Mouse (Mus musculus) frontal cortex, adult (tissue): Measurements from ENCODE around the gene Grik1.
A peak's percentile ranks its signal among the peaks of the same experiment; 100 is the strongest.

Experiments
- ATAC-seq: cut with Nextera tagmentation; 2 replicates; pipeline ENCODE4 v1.9.2; 2017; ENCODE audit warnings: mild to moderate bottlenecking, moderate library complexity, mixed read lengths; ENCODE audit not compliant: low TSS enrichment

The Grik1 gene

GRCm38 (mm10) chr16:87957449-87957848 is 332.6 kb downstream of the Grik1 start:
- no peak for ATAC-seq

GRCm38 (mm10) chr16:87956178-87956577 is 333.9 kb downstream of the Grik1 start:
- no peak for ATAC-seq

GRCm38 (mm10) chr16:87954715-87955441 is 335.2 kb downstream of the Grik1 start:
- no peak for ATAC-seq

DNA sequence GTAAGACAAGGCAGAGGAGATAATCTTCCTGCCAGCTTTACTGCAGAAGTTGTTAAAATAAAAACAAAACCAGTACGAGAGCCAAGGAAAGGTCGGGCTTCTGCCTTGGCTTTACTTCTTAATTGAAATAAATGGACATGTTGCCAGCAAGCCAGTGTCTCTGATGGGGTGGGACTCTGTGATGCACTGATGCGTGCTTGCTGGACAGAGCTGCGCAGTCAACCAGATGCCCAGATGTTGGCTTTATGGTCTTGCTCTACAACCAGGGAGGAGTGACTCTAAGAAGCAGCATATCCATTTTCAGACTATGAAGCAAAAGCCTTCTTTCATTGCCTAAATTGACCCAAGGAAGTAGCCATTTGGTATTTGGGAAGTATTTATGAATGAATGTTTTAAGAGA is 336.9 kb downstream of the Grik1 start:
- ATAC-seq = no peak

GRCm38 (mm10) chr16:87949881-87950280 is 340.2 kb downstream of the Grik1 start:
- ATAC-seq = peak; percentile 97

- no peak for ATAC-seq
Measured at GRCm38 (mm10) chr16:87948122-87948521, 341.9 kb downstream of the Grik1 start.

DNA sequence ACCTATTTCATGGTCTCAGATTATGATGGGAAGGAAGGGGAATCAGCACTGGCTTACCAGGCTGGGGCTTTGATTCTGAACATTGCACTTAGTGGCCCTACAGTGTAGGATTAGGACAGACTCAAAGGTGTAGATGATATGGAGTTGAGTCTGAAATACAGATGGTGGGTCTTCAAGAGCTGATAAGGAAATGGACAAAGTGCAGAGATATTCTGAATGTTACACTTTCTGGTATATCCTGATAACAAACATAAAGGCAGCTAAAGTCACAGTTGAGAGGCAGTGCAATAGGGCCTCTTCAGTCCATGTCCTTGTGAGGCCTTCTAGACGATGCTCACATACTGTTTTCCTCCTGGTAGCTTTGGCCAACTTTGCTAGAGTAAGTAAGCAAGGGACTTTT is 345.7 kb downstream of the Grik1 start:
- ATAC-seq = no peak

DNA sequence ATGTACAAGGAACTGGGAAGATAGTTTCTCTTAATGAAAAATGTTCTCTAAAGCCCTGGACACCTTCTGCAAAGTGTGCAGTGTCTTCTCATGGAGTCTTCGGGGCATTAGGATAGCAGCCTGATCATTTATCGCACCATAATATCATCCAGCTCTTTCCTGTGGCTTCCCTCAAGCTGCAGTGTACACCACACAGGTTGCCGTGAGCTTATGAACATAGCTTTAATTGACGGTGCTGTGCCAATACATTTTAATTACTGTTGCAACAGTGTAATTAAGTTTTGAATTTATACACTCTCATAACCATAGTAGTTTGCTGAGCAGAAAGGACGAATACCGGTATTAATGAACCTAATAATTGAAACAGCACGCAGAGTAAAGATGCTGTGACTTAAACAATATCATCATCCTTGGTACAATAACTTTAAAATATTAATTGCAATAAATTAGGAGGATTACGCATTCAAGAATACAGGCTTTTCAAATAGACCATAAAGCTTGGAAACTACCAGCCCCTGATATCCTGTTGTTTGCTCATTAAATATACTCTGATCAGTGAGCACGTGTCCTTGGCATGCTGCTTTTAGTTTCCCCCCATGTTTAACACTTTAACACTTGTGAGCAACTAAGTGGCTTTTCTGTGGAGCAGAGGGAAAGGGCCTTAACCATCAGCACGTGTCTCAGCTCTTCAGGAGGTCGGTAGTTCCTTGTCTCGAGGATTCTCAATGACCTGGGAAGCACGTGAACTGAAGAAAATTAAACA is 347.8 kb downstream of the Grik1 start:
- ATAC-seq = no peak

DNA sequence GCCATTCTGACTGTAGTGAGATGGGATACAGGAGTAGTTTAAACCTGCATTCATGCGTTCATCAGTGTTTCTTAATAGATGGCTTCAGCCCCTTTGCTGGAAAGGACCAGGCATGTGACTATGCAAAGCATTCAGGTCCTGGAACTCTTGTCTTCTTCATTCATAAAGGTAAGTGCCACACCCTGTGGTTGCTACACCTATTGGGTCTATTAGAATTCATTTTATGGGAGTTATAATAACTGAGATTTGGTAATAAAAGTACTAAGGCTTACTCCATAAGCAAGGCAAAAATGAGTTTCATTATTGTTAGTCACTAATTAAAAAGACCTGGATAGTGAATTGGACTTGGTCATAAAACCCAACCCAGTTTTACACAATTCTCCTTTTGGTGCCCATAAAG is 355.4 kb downstream of the Grik1 start:
- no peak for ATAC-seq

DNA sequence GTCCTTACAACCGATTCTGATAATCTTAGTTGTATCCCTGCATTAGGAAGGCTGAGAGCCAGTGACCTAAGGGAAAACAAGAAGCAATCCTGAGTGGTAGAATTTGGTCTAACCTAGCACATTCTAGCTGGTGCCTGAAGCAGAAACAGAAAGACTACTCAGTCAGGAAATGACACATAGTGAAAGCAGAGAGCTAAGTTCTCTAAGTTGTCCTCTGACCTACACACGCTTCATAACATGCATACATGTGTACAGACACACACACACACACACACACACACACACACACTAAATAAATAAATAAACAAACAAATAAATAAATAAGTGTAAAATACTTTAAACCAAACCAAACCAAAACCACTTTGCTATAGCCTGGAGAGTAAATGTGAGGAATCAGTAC is 358.7 kb downstream of the Grik1 start:
- ATAC-seq = no peak

GRCm38 (mm10) chr16:87930519-87930918 is 359.5 kb downstream of the Grik1 start:
- ATAC-seq = no peak

DNA sequence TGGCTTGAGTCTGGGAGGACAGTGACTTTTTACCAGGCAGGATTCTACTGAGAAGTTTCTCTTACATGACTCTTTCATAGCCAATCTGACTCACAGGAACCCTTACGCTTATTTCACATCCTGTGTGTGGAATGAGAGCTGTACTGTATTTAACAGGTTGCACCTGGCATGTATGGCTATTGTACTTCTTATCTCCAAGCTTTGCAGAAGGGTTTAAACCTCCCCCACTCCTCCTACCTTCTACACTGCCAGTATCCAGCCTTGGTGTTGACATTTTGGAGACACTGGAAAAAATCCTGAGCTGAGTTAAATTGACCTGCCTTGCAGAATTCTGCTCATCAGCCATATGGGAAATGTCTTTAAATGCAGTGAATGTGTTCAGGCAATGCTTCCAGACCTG is 361.4 kb downstream of the Grik1 start:
- ATAC-seq = no peak

- no peak for ATAC-seq
Measured at GRCm38 (mm10) chr16:87917897-87918296, 372.2 kb downstream of the Grik1 start.

DNA sequence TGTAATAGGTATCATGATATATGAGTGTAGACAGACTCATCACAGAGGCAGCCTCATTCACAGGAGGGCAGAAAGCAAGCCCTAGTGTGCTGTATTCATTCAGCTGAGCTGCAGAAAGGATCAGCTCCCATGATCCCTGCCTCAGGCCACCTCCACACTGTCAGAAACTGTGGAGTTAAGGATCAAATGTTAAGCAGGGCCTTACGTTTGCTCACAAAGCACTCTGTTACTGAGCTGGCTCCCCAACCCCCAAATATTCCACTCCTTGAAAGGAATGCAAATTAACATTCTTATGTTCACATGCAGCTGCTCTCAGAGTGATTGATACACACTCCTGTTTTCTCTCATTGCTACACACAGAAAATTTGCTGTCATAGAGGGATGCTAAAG is 372.9 kb downstream of the Grik1 start:
- peak; percentile 41; the same call in 1 of the 2 replicates for ATAC-seq

DNA sequence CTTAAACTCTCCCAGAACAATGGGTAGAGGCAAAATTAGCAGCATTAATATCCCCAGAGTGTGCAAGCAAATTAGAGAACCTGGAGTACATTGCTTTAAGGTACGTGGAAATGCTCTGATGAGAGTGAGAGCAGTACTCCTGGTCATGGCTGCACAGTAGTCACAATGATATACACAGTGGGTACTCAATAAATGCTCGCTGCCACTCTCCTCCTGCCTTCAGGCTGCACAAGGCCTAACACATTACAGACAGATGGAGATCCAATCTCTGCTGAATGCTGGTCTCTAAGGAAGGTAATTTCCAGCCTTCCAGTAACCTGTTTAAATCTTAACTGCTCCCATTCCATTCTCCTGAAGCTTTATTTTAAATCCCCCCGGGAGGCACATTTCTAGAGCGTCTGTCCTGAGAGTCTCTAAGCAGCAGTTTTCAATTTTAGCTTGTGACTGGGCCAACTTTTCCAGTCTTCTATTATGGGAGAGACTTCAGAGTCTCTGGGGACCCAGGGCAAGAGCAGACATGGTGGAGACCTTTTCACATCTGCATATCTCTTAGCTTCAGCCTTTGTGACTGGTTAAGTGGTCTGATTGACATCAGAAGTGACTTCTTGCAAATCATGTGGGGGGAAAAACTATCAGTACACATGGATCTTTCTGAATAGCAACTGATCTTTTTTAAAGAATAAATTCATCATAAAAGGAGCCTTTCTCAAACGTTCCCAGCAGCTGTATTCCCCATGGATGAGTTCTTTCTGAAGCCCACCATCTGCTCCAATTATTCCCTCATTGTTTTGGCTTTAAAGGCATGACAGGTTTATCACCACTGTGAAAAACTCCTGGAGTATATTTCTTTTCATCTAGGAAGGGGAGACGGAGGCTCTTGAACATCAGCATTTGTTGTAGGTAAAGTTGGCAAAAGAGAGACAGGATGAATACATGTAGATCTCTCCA is 373.6 kb downstream of the Grik1 start:
- ATAC-seq = no peak

DNA sequence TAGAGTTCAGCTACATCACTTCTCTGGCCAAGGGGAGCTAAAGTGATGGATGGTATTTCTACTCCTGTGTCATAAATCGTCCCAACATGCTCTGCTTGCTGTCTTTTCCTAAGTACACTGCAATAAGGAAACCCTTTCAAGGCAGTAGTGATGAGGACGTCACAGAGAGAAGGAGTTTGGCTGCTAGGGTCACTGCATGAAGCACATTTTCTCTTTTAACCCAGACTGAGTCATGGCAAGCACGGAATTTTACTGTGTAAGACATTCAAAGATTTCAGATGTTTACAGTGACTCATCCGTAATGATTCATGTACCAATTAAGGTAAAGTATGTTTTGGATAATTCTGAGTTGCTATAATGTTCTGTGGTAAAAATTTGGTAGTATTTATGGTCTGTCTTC is 374.9 kb downstream of the Grik1 start:
- ATAC-seq = peak; percentile 78

- ATAC-seq = no peak
Measured at GRCm38 (mm10) chr16:87913781-87914180, 376.3 kb downstream of the Grik1 start.

- ATAC-seq = no peak
Measured at GRCm38 (mm10) chr16:87911201-87911600, 378.9 kb downstream of the Grik1 start.

GRCm38 (mm10) chr16:87902049-87902448 is 388.0 kb downstream of the Grik1 start:
- peak; percentile 89 for ATAC-seq

DNA sequence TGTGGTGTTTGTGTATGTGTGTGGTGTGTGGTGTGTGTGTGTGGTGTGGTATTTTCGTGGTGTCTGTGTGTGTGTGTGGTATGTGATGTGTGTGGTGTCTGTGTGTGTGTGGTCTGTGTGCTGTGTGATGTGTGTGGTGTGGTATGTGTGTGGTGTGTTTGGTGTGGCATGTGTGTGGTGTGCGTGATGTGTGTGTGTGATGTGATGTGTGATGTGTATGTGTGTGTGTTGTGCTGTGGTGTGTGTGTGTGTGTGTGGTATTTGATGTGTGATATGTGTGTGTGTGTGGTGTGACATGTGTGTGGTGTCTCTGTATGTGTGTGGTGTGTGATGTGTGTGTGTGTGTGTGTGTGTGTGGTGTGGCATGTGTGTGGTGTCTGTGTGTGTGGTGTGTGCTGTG is 388.9 kb downstream of the Grik1 start:
- no peak for ATAC-seq

- no peak for ATAC-seq
Measured at GRCm38 (mm10) chr16:87875927-87876326, 414.1 kb downstream of the Grik1 start.

- ATAC-seq = peak; percentile 82
Measured at GRCm38 (mm10) chr16:87864526-87864925, 425.5 kb downstream of the Grik1 start.
